Mouse (Mus musculus) MN1 (cell line): ENCODE results near the gene Vwa7.
"Not testable (repeated sequence)": the region's sequence is repeated elsewhere in the genome, so short reads cannot be mapped to it uniquely, and the experiment has no call there.

Experiments used
- DNase-seq: peaks from one replicate; pipeline ENCODE4 v3.0.0-alpha.2; 2016; ENCODE audit warnings: low spot score

The Vwa7 gene

DNA sequence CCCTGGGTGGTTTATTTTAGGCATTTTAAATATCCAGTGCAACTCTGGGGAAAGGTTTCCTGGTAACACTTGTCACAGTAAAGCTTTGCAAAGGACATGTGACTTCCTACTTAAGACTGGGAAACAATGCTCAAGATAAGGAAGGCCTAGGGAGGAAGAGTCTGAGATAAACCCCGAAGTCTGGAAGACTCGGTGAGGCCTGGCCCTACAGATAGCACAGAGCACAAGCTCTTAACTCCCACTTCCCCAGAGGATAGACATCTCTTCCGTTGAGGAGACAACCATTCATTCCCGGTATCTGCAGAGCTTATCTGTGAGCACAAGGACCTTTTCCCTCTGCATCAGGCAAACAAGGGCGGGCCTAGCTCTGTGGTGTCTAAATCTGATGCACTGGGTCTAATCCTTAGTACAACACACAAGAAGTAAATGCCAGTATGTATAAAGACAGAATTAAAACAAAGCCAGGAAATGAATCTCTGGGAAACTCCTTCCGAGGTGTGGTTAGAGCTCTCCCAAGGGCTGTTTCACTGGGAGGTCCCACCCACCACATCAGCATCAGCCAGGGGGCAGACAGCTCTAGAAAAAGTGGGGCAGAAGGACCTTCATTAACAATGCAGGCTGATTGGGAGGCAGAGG is 5.6 kb downstream of the Vwa7 start:
- peak; percentile 55 for DNase-seq

DNA sequence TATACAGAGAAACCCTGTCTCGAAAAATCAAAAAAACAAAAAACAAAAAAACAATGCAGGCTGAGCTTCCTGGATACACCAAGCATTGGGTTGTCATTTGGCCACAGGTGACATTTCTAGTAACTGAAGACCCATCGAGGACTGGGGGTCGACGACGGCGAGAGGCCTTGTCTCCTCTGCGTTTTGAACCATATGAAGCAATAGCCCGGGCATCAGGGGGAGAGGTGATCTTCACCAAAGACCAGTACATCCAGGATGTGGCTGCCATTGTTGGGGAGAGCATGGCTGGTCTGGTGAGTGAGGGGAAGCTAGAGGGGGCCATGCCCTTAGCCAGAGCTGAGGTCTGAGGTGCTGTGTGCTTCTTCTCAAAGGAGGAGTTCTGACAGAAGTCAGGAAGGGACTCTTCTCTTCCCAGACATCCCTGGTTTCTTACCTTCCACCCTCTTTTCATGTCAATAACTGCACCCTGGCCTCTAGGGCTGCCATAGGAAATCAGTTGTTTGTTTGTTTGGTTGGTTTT is 6.2 kb downstream of the Vwa7 start:
- DNase-seq = no peak

GRCm38 (mm10) chr17:35023221-35023620 is 6.8 kb downstream of the Vwa7 start:
- DNase-seq = no peak

DNA sequence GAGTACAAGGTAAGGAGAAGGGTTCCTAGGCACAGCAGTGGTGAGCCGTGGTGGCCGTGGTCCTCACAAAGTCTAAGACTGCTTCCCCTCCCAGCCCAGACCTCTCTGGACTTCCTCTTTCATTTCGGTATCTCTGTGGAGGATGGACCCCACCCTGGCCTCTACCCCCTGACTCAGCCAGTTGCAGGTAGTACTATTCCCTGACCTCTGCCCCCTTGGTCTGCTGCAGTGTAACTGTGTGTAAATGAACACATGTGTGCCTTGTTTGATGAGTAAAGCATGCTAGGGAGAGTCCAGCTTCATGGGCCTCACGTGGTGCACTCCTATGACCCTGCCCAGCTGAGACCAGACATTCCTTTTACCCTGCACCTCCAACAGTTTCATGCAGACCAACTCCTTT is 7.4 kb downstream of the Vwa7 start:
- no peak for DNase-seq

DNA sequence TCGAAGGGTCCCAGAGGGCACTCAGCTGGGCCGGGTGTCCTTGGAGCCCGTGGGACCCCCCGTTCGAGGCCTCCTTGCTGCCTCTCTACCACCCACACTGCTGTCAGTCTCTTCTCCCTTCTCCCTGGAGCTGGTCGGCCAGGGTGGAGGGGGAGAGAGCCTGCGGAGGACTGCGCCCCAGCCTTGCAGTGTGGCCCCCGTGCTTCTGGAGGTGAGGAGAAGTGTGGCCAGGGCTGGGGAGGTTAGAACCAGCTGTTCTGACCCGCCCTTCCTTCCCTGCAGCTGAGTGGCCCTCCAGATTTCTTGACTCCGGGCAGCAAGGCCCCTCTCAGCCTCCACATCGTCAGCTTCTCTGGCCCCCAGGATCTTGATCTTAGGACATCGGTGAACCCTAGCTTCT is 7.9 kb downstream of the Vwa7 start:
- no peak for DNase-seq

- no peak for DNase-seq
Observed at GRCm38 (mm10) chr17:35024691-35025488, 8.5 kb downstream of the Vwa7 start.

GRCm38 (mm10) chr17:35026206-35026605 is 9.8 kb downstream of the Vwa7 start:
- DNase-seq = no peak

DNA sequence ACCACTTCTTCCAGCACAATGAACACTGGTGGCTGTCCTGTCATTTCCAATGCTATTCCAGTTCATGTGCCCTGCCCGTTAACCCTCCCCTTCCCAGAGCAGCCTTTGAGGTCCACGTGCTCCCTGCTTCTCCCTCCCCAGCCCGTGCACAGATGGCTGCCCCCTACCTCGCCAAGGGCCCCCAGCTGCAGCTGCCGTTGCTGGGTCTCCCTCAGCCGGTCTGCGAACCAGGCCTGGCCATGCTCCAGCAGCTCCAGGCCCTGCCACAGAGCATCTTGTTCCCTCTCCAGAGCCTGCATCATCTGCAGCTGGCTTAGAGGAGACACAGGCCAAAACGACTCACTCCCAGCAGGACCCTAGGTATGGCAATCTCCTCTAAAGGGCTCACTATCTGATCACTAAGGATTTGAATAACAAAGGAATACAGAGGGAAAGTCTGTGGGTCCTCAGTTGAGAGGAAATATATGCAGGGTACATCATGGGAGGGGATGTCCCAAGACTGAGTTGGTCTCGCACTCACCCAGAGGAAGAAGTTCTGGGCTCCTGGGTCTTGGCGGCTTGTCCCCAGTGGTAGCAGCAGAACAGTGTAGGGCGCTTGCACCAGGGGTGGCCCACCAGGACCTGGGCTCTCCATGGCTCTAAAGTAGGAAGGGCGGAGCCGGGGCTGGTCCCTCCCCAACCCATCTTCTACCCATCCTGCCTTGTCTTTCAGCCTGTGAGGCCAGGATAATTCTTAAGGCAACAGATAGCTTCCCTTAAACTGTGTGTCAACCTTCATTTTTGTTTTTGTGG is 11.1 kb downstream of the Vwa7 start, which contains the start of gene Sapcd1:
Gene Sapcd1 (minus strand): TSS at position 740 of the 792 bp plus-strand sequence.
- DNase-seq = peak; percentile 63

DNA sequence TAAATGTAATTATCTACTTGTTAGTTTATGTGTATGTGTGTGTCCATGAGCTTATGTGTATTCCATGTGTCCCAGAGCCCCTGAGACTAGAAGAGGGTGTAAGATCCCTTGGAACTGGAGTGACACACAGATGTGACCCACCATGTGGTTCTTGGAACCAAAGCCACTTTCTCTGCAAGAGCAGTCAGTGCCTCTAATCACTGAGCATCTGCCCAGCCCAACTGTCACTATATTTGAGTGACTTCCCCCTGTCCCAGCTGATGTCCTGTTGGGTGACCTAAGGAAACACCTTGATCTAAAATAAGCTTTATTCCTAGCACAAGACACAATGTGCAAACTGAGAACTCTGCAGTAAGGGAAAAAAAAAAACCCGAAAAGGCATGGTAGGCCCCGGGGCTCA is 11.9 kb downstream of the Vwa7 start:
- no peak for DNase-seq

GRCm38 (mm10) chr17:35029691-35030532 is 13.5 kb downstream of the Vwa7 start:
- no peak for DNase-seq

GRCm38 (mm10) chr17:35031272-35031671 is 14.9 kb downstream of the Vwa7 start:
- DNase-seq = no peak

- no peak for DNase-seq
Observed at GRCm38 (mm10) chr17:35031880-35032279, 15.5 kb downstream of the Vwa7 start.

- DNase-seq = no peak
Observed at GRCm38 (mm10) chr17:35032323-35032870, 16.0 kb downstream of the Vwa7 start.

GRCm38 (mm10) chr17:35033703-35034102 is 17.3 kb downstream of the Vwa7 start:
- DNase-seq = not testable (repeated sequence)

GRCm38 (mm10) chr17:35034896-35035295 is 18.5 kb downstream of the Vwa7 start:
- no peak for DNase-seq

GRCm38 (mm10) chr17:35039121-35039873 is 22.9 kb downstream of the Vwa7 start:
- no peak for DNase-seq

DNA sequence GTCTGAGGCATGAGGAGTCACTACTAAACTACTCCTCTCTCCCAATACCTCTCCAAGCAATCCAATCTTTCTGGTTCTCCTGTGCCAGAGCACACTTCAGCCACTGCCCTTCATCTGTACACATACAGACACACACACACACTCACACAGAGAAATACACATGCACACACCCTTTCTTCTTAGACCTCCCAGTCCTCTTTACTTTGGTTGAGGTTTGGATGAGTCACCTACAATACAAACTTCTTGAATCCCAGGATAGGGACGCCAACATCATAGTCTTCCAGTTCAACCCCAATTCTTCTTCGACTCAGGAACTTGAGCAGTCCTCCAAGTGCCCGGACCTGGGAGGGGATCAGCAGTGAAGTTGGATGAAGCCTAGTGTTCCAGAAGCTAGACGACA is 27.4 kb downstream of the Vwa7 start:
- DNase-seq = no peak

DNA sequence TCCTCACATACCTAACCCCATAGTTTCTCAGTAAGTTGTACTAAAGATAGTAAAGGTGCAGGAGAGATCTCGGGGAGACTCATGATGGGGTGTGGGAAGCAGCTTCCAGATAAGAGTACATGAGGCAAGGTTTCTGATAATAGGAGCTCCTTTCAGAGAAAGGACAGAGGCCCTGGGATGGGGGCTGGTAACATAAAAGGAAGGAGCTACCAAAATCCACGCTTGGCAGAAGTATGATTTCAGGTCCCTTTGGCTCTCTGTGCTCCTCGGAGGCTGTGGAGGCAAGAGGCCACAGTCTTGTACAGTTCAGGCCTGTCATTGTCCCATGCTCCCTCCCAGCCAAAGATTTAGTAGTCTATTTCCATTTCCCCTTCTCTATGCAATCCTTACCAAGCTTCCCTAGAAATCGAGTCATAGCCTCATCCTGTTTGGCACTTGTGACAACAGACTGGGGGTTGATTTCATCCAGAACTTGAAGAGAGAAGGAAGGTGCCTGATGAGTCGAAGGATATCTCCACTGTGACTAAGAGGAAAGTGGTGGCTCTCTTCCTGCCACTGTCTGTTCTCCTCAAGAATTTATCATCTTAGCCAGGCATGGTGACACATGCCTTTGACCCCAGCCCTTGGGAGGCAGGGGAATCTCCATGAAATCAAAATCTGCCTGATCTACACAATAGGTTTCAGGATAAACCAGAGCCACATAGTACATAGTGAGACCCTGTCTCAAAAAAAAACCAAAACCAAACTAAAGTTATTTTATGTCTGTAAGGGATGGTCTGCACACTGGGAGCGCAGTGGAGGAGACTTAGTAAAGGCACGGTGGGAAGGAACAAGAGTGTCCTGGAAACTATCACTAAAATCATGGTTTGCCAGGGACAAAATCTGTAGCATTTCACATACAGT is 28.8 kb downstream of the Vwa7 start:
- DNase-seq = no peak
